Mouse (Mus musculus) intestine, embryonic 16.5 days (tissue): ENCODE data around the gene Rab31. TPM values are rescaled to one million over a fixed set of nuclear protein-coding genes. Genes with fewer than 3 reads are reported as not detected.

Experiments
- ATAC-seq: fragments of 200-750 bp; cut with Nextera tagmentation; 2 replicates; pipeline ENCODE4 v1.8.0; 2017; ENCODE audit warnings: moderate TSS enrichment, moderate library complexity
- H3K27ac ChIP-seq: fragments of 300-500 bp; sonication (generic); 2 replicates; pipeline ENCODE4 v1.5.1; 2014; ENCODE audit warnings: mild to moderate bottlenecking, low read length
- H3K27me3 ChIP-seq: fragments of 300-500 bp; sonication (generic); replicated peaks from 2 replicates; pipeline ENCODE4 v1.6.1; 2014; ENCODE audit warnings: low read length, control low read depth, mixed read lengths; ENCODE audit not compliant: control insufficient read depth, insufficient read depth
- H3K36me3 ChIP-seq: fragments of 300-500 bp; sonication (generic); 2 replicates; pipeline ENCODE4 v1.6.1; 2014; ENCODE audit warnings: low read length, control low read depth; ENCODE audit not compliant: control insufficient read depth, insufficient read depth
- H3K4me1 ChIP-seq: fragments of 300-500 bp; sonication (generic); 2 replicates; pipeline ENCODE4 v1.6.1; 2014; ENCODE audit warnings: low read length, control low read depth, mixed read lengths; ENCODE audit not compliant: control insufficient read depth, insufficient read depth
- H3K4me2 ChIP-seq: fragments of 300-500 bp; sonication (generic); 2 replicates; pipeline ENCODE4 v1.6.1; 2014; ENCODE audit warnings: low read depth, low read length, control low read depth
- H3K4me3 ChIP-seq: fragments of 300-500 bp; sonication (generic); 2 replicates; pipeline ENCODE4 v1.5.1; 2014; ENCODE audit warnings: mild to moderate bottlenecking, low read length
- H3K9ac ChIP-seq: fragments of 300-500 bp; sonication (generic); 2 replicates; pipeline ENCODE4 v1.6.1; 2014; ENCODE audit warnings: low read depth, low read length
- H3K9me3 ChIP-seq: fragments of 300-500 bp; sonication (generic); 2 replicates; pipeline ENCODE4 v1.6.1; 2016; ENCODE audit warnings: low read length, control low read depth; ENCODE audit not compliant: control insufficient read depth
- WGBS: fragments of 180-500 bp; shearing (Covaris S2); extraction: QIAGEN DNeasy Blood & Tissue Kit; methylation state at CpG from one replicate; pipeline ENCODE4 v1.1.7; 2014; 5-methylcytosine and 5-hydroxymethylcytosine counted together
- polyA plus RNA-seq: library from polyadenylated mRNA; unstranded; fragments of >200 nt; fragmentation: Nextera tagmentation; extraction: Ambion mirVana; gene quantifications from 2 replicates; pipeline ENCODE4 v1.2.1, GENCODE M21; 2015

Rab31 gene
- polyA plus RNA-seq = 26.8 and 28.0 TPM in 2 replicates

DNA sequence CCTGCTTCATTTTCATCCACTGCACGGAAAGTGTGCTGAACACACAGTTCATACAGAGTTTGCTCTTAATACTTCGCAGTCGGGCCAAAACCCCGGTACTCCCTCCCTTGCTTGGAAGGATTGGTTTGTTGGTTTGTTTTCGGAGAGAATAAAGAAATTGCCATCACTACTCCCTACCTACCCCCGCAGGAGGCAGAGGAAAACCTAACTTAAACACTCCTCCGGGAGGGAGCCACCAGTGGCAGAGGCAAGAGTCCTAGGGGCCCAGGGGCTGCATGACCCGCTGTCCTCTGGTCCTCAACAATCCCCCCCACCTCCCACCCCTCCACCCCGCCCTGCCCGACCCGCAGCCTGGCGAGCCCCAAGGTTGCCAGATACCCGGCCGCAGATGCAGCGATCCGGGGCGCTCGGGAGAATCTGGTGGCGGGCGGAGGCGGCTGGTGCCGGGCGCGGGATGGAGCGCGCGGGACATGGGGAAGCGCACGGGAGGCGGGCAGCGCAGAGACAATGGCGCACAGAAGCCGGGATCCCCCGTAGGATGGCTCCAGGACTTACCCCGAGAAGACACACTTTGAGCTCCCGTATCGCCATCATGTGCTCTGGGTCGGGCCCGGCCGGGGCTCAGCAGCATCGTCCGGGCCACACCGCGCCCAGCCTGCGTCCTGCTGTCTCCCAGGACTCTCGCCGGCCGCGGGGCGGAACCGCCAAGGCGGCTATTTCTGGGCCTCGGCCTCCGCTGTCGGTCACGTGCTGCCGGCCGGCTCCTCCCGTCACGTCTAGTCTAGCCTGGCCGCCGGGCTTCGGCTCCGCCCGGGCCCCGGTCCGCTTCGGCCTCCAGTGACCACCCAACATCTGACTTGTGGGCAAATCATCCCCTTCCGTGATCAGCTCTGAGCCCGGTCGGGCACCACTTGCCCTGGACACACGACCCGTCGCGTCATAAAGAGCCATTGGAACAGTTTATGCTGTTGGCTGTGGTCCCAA is at the start of gene Rab31:
TSS of gene Rab31 (minus strand) at position 802 of the 984 bp plus-strand sequence.
- peak within 1 kb of the TSS; percentile 70 for H3K27ac ChIP-seq
- H3K4me3 ChIP-seq = peak within 1 kb of the TSS; percentile 78
- WGBS = under 1% methylated on average over 75 of the region's 75 CpGs

DNA sequence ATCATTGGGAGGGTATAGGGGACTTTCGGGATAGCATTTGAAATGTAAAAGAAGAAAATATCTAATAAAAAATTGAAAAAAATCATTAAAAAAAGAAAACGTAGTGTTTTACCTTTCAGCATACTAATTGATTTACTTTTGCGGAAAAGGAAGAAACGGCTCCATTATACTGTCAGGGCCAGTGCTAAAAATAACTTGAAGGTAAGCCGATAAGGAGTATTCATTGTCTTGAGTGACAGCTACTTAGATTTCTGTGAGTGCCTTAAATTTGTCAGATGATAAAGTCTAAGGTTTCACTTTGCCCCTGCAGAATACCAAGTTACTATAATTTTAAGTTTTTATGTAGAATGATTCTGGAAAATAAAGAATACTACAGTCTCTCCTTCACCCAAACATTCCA is 47.6 kb upstream of the Rab31 start:
- H3K27ac ChIP-seq = no peak overlapping the region
- H3K27me3 ChIP-seq = no peaks in the 10 kb centered on the region
- 83% methylated on average over 5 of the region's 5 CpGs for WGBS
- no peak overlapping the region for H3K9ac ChIP-seq
- no peak for ATAC-seq
- no peaks in the 10 kb centered on the region for H3K4me1 ChIP-seq
- no peak overlapping the region for H3K4me2 ChIP-seq
- H3K9me3 ChIP-seq = no peaks in the 10 kb centered on the region
- H3K36me3 ChIP-seq = peaks cover 11% of the 10 kb centered on the region
- H3K4me3 ChIP-seq = no peak overlapping the region

More for the DNA sequence above, at the start of gene Rab31:
- Histone ChIP-seq H3K4me1 (peaks cover 25% of the 10 kb centered on the region; the same call in 1 of the 2 replicates), H3K27me3 (no peaks in the 10 kb centered on the region), H3K36me3 (no peaks in the 10 kb centered on the region), H3K9me3 (no peaks in the 10 kb centered on the region), H3K9ac (peak within 1 kb of the TSS; percentile 82), H3K4me2 (peak within 1 kb of the TSS; percentile 98)
- ATAC-seq = peak; percentile 78

DNA sequence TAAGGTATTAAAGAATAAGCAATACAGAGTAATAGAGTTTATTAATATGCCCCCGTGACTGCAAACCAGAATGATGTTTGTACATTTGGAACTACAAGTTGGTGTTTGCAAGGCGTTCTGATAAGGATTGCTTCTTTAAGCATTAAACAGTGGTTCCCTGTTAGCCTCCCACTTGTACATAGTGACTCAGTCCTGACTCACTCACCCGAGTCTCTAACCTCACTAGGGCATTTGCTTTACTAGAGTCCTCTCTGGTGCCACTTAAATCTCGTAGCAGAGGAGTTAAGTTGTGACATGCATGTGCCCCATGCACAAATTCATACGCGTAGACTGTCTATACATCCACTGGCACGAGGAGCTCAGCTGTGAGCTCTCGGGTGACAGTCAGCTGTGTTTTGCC is 41.2 kb upstream of the Rab31 start:
- Histone ChIP-seq H3K27me3 (no peaks in the 10 kb centered on the region), H3K9ac (no peak overlapping the region), H3K27ac (no peak overlapping the region), H3K9me3 (no peaks in the 10 kb centered on the region), H3K36me3 (peaks cover 24% of the 10 kb centered on the region), H3K4me3 (no peak overlapping the region), H3K4me1 (no peaks in the 10 kb centered on the region), H3K4me2 (no peak overlapping the region)
- 91% methylated on average over 8 of the region's 8 CpGs for WGBS
- no peak for ATAC-seq

DNA sequence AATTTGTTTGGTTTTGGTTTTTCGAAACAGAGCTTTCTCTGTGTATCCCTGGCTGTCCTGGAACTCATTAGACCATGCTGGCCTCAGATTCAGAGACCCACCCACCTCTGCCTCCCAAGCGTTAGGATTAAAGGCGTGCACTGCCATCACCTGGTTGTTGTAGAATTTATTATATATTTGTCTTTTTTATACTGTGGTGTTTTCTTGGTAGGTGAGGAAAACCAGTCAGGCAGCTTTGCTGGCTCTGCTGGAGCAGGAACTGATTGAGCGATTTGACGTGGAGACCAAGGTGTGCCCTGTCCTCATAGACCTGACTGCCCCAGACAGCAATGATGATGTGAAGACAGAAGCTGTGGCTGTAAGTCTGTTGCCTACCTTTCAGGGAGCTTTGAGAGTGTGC is 38.5 kb upstream of the Rab31 start:
- no peak overlapping the region for H3K4me2 ChIP-seq
- H3K9me3 ChIP-seq = no peaks in the 10 kb centered on the region
- no peaks in the 10 kb centered on the region for H3K27me3 ChIP-seq
- WGBS = 67% methylated on average over 5 of the region's 5 CpGs
- no peaks in the 10 kb centered on the region for H3K4me1 ChIP-seq
- H3K4me3 ChIP-seq = no peak overlapping the region
- H3K36me3 ChIP-seq = peaks cover 15% of the 10 kb centered on the region
- no peak overlapping the region for H3K27ac ChIP-seq
- ATAC-seq = peak; percentile 88
- H3K9ac ChIP-seq = no peak overlapping the region

DNA sequence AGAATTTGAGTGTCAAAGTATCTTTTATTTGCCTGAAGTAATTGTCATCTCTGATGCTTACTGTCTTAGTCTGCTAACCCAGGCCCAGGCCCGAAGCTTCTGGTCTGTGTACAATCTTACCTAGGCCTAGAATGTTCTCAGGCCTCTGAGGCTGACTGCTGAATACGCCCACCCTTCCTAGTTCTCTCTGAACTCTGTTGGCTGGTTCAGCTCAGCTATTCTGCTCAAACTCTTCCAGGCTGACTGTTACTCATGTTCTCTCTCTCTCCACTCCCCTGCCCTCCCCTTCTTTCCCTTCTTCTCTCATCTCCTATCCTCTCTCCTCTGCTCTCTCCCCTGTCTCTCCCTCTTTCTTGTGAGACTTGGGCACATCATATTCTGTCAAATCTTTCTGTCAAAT is 33.9 kb upstream of the Rab31 start:
- WGBS = 80% methylated on average over 2 of the region's 2 CpGs
- peaks cover 5% of the 10 kb centered on the region; the same call in 1 of the 2 replicates for H3K4me1 ChIP-seq
- no peak overlapping the region for H3K27ac ChIP-seq
- no peak for ATAC-seq
- H3K9ac ChIP-seq = no peak overlapping the region
- H3K36me3 ChIP-seq = no peaks in the 10 kb centered on the region; the same call in 1 of the 2 replicates
- H3K9me3 ChIP-seq = no peaks in the 10 kb centered on the region
- H3K4me3 ChIP-seq = no peak overlapping the region
- no peak overlapping the region for H3K4me2 ChIP-seq
- H3K27me3 ChIP-seq = no peaks in the 10 kb centered on the region

DNA sequence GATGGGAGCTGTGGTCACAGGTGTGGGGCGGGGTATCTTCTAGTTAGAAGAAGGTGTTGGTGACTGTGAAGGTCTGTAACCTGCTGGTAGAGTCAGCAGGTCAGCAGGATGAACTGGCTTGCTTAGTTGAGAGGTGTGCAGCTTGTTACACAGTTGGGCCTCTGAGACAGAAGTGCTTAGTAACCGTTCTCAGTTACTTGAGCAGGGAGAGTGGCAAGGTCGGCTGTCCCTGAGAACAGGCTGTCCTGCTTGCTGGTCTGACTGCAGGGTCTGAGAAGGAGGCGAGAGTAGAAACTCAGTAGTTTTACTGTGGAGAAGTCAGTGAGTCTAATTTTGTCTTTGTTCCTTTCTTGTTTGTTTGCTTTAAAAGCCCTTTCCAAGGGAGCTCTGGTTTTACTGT is 33.4 kb upstream of the Rab31 start:
- 80% methylated on average over 4 of the region's 4 CpGs for WGBS
- no peak overlapping the region for H3K4me2 ChIP-seq
- ATAC-seq = no peak
- no peaks in the 10 kb centered on the region; the same call in 1 of the 2 replicates for H3K36me3 ChIP-seq
- no peaks in the 10 kb centered on the region for H3K9me3 ChIP-seq
- H3K4me1 ChIP-seq = peaks cover 5% of the 10 kb centered on the region; the same call in 1 of the 2 replicates
- H3K27ac ChIP-seq = no peak overlapping the region
- no peak overlapping the region for H3K4me3 ChIP-seq
- H3K9ac ChIP-seq = no peak overlapping the region
- H3K27me3 ChIP-seq = no peaks in the 10 kb centered on the region

DNA sequence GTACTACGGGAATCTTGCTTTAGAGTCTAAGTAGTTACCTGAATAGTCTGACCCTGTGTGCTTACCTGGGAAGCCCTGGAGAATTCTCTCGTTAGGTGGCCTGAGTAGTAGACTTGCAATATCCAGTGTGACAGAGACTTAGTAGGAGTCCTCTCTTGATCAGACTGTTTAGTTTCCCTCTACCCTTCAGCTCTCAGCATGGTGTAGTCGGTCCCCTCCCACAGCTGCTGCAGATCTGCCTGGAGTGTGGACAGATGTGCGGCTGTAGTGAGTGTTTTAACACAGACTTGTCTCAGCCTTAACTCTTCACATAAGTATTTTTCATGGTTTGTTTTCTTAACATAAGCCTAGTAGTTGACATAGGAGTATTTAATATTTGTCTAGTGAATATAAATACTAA is 29.5 kb upstream of the Rab31 start:
- Histone ChIP-seq H3K36me3 (no peaks in the 10 kb centered on the region; the same call in 1 of the 2 replicates), H3K4me2 (no peak overlapping the region), H3K27ac (no peak overlapping the region), H3K9ac (no peak overlapping the region), H3K4me1 (peaks cover 5% of the 10 kb centered on the region; the same call in 1 of the 2 replicates), H3K4me3 (no peak overlapping the region), H3K27me3 (no peaks in the 10 kb centered on the region), H3K9me3 (no peaks in the 10 kb centered on the region)
- 59% methylated on average over 4 of the region's 4 CpGs for WGBS
- ATAC-seq = peak; percentile 30; the same call in 1 of the 2 replicates

DNA sequence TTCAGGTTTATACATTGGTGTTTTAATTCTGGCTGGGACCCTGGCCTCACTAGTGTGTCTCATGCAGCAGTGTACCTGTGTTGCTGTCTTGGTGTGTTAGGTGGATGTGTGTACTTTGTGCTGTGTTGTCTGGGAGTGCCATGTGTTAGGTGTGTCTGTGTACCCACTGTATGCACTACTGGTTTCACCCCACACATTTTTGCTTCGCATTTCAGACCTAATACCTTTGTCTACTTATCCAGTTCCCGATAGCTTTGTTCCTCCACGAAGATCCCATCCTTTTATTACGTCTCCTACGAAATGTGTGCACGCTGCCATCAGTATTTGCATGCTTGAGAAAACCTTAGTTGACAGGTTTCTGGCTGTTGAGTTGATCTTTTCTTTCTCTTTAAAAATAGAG is 27.9 kb upstream of the Rab31 start:
- no peak for ATAC-seq
- H3K9ac ChIP-seq = no peak overlapping the region
- 86% methylated on average over 6 of the region's 6 CpGs for WGBS

DNA sequence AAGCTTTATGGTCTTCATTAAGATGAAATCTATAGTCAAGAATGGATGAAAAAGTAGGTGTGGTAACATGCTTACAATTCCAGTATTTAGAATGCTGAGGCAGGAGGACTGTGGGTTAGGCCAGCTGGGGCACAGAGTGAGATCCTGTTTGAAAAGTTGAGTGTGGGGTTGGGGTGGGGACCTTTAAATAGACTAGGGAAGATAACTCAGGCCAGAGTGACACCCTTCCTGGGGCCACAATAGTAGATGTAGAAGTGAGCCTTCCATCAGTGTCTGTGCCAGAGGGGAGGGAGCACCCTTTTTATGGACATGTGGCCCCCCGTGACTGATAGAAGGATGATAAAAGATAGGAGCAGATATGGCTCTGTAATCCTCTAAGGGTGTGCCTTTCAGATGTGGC is 26.8 kb upstream of the Rab31 start:
- 79% methylated on average over 1 of the region's 1 CpGs for WGBS
- H3K9me3 ChIP-seq = no peaks in the 10 kb centered on the region
- no peak overlapping the region for H3K4me3 ChIP-seq
- no peak overlapping the region for H3K9ac ChIP-seq
- no peak overlapping the region for H3K4me2 ChIP-seq
- H3K36me3 ChIP-seq = no peaks in the 10 kb centered on the region
- ATAC-seq = no peak
- no peaks in the 10 kb centered on the region for H3K27me3 ChIP-seq
- peaks cover 8% of the 10 kb centered on the region; the same call in 1 of the 2 replicates for H3K4me1 ChIP-seq
- H3K27ac ChIP-seq = no peak overlapping the region

More for the DNA sequence above, 27.9 kb upstream of the Rab31 start:
- no peaks in the 10 kb centered on the region for H3K36me3 ChIP-seq
- no peaks in the 10 kb centered on the region for H3K27me3 ChIP-seq
- no peaks in the 10 kb centered on the region for H3K9me3 ChIP-seq
- H3K4me3 ChIP-seq = no peak overlapping the region
- no peak overlapping the region for H3K4me2 ChIP-seq
- no peak overlapping the region for H3K27ac ChIP-seq
- H3K4me1 ChIP-seq = peaks cover 5% of the 10 kb centered on the region; the same call in 1 of the 2 replicates
